Mouse (Mus musculus): ENCODE data around the gene Rftn1. TPM values are rescaled to one million over a fixed set of nuclear protein-coding genes. Genes with fewer than 3 reads are reported as not detected.

Rftn1 gene
- polyA plus RNA-seq, 1 experiment: 67.4 TPM

- Histone ChIP-seq H3K4me3 (ENCODE audit: extremely low read depth, insufficient read depth, insufficient read length) (no peak overlapping the region), H3K4me1 (ENCODE audit: control insufficient read depth, insufficient read depth, insufficient read length) (peaks cover 24% of the 10 kb centered on the region), H3K27ac (ENCODE audit: insufficient read depth, low read length) (no peak overlapping the region), H3K27me3 (ENCODE audit: control insufficient read depth, insufficient read depth, low read length) (no peaks in the 10 kb centered on the region), H3K36me3 (ENCODE audit: control insufficient read depth, insufficient read depth, low read length) (peaks cover 11% of the 10 kb centered on the region)
- TF ChIP-seq CTCF (IDR thresholded peaks at IDR 0.05; ENCODE audit: extremely low read depth, insufficient read depth, insufficient read length, insufficient replicate concordance) (no peak), POLR2A (IDR thresholded peaks at IDR 0.05; ENCODE audit: low read depth, low read length) (no peak)
- 92% methylated on average over 9 of the region's 9 CpGs for WGBS
- no peak for DNase-seq (ENCODE audit: low read depth in 1 of 2, low spot score in 2 of 2)
Measured at GRCm38 (mm10) chr17:50081647-50082046, 108.8 kb downstream of the Rftn1 start.

GRCm38 (mm10) chr17:50080991-50081390, 109.5 kb downstream of the Rftn1 start:
- H3K27ac ChIP-seq (ENCODE audit: insufficient read depth, low read length): no peak overlapping the region
- TF ChIP-seq CTCF (IDR thresholded peaks at IDR 0.05; ENCODE audit: extremely low read depth, insufficient read depth, insufficient read length, insufficient replicate concordance) (no peak), POLR2A (IDR thresholded peaks at IDR 0.05; ENCODE audit: low read depth, low read length) (no peak)
- H3K4me3 ChIP-seq (ENCODE audit: extremely low read depth, insufficient read depth, insufficient read length): no peak overlapping the region
- peaks cover 24% of the 10 kb centered on the region for H3K4me1 ChIP-seq (ENCODE audit: control insufficient read depth, insufficient read depth, insufficient read length)
- peaks cover 7% of the 10 kb centered on the region for H3K36me3 ChIP-seq (ENCODE audit: control insufficient read depth, insufficient read depth, low read length)
- DNase-seq (ENCODE audit: low read depth in 1 of 2, low spot score in 2 of 2): no peak
- H3K27me3 ChIP-seq (ENCODE audit: control insufficient read depth, insufficient read depth, low read length): no peaks in the 10 kb centered on the region
- 82% methylated on average over 4 of the region's 4 CpGs for WGBS

GRCm38 (mm10) chr17:50078749-50079148, 111.7 kb downstream of the Rftn1 start:
- 76% methylated on average over 6 of the region's 6 CpGs for WGBS
- TF ChIP-seq POLR2A (IDR thresholded peaks at IDR 0.05; ENCODE audit: low read depth, low read length): no peak
- no peak for TF ChIP-seq CTCF (IDR thresholded peaks at IDR 0.05; ENCODE audit: extremely low read depth, insufficient read depth, insufficient read length, insufficient replicate concordance)
- H3K4me3 ChIP-seq (ENCODE audit: extremely low read depth, insufficient read depth, insufficient read length): no peak overlapping the region
- H3K4me1 ChIP-seq (ENCODE audit: control insufficient read depth, insufficient read depth, insufficient read length): peaks cover 13% of the 10 kb centered on the region
- H3K36me3 ChIP-seq (ENCODE audit: control insufficient read depth, insufficient read depth, low read length): peaks cover 6% of the 10 kb centered on the region; the same call in 1 of the 2 replicates
- H3K27me3 ChIP-seq (ENCODE audit: control insufficient read depth, insufficient read depth, low read length): no peaks in the 10 kb centered on the region
- no peak for DNase-seq (ENCODE audit: low read depth in 1 of 2, low spot score in 2 of 2)
- peak overlapping the region; percentile 77 for H3K27ac ChIP-seq (ENCODE audit: insufficient read depth, low read length)

- DNase-seq (ENCODE audit: low read depth in 1 of 2, low spot score in 2 of 2): no peak
- Histone ChIP-seq H3K27me3 (ENCODE audit: control insufficient read depth, insufficient read depth, low read length) (no peaks in the 10 kb centered on the region), H3K36me3 (ENCODE audit: control insufficient read depth, insufficient read depth, low read length) (peaks cover 11% of the 10 kb centered on the region), H3K27ac (ENCODE audit: insufficient read depth, low read length) (no peak overlapping the region), H3K4me1 (ENCODE audit: control insufficient read depth, insufficient read depth, insufficient read length) (no peaks in the 10 kb centered on the region; the same call in 1 of the 2 replicates), H3K4me3 (ENCODE audit: extremely low read depth, insufficient read depth, insufficient read length) (no peak overlapping the region)
- WGBS: 94% methylated on average over 23 of the region's 23 CpGs
- TF ChIP-seq CTCF (IDR thresholded peaks at IDR 0.05; ENCODE audit: extremely low read depth, insufficient read depth, insufficient read length, insufficient replicate concordance): no peak
- TF ChIP-seq POLR2A (IDR thresholded peaks at IDR 0.05; ENCODE audit: low read depth, low read length): no peak
Measured at GRCm38 (mm10) chr17:50072982-50073965, 117.2 kb downstream of the Rftn1 start.

- Histone ChIP-seq H3K27me3 (ENCODE audit: control insufficient read depth, insufficient read depth, low read length) (no peaks in the 10 kb centered on the region), H3K4me1 (ENCODE audit: control insufficient read depth, insufficient read depth, insufficient read length) (no peaks in the 10 kb centered on the region; the same call in 1 of the 2 replicates), H3K36me3 (ENCODE audit: control insufficient read depth, insufficient read depth, low read length) (peaks cover 11% of the 10 kb centered on the region), H3K27ac (ENCODE audit: insufficient read depth, low read length) (no peak overlapping the region), H3K4me3 (ENCODE audit: extremely low read depth, insufficient read depth, insufficient read length) (no peak overlapping the region)
- DNase-seq (ENCODE audit: low read depth in 1 of 2, low spot score in 2 of 2): peak in 1 of 2 experiments; percentile 50
- no peak for TF ChIP-seq CTCF (IDR thresholded peaks at IDR 0.05; ENCODE audit: extremely low read depth, insufficient read depth, insufficient read length, insufficient replicate concordance)
- TF ChIP-seq POLR2A (IDR thresholded peaks at IDR 0.05; ENCODE audit: low read depth, low read length): no peak
- WGBS: 25% methylated on average over 6 of the region's 6 CpGs
Measured at GRCm38 (mm10) chr17:50071602-50071988, 118.9 kb downstream of the Rftn1 start.

GRCm38 (mm10) chr17:50070822-50071601, 119.5 kb downstream of the Rftn1 start:
- WGBS: 59% methylated on average over 7 of the region's 7 CpGs
- Histone ChIP-seq H3K4me3 (ENCODE audit: extremely low read depth, insufficient read depth, insufficient read length) (no peak overlapping the region), H3K27ac (ENCODE audit: insufficient read depth, low read length) (0 out of 2 replicates have a peak overlapping the region, but pooled peaks have one; percentile 21), H3K36me3 (ENCODE audit: control insufficient read depth, insufficient read depth, low read length) (peaks cover 11% of the 10 kb centered on the region), H3K27me3 (ENCODE audit: control insufficient read depth, insufficient read depth, low read length) (no peaks in the 10 kb centered on the region), H3K4me1 (ENCODE audit: control insufficient read depth, insufficient read depth, insufficient read length) (no peaks in the 10 kb centered on the region; the same call in 1 of the 2 replicates)
- TF ChIP-seq POLR2A (IDR thresholded peaks at IDR 0.05; ENCODE audit: low read depth, low read length) (no peak), CTCF (IDR thresholded peaks at IDR 0.05; ENCODE audit: extremely low read depth, insufficient read depth, insufficient read length, insufficient replicate concordance) (no peak)
- DNase-seq (ENCODE audit: low read depth in 1 of 2, low spot score in 2 of 2): no peak

All from spleen, adult 2 months (tissue).